Mouse (Mus musculus): ENCODE measurements at regions not wholly inside any gene's neighbourhood (a gene's known extent, or its start where the extent isn't known, plus 50 kb on each side); places are given as distances from the start of the nearest gene placed in this dataset.

- Histone ChIP-seq H3K4me2 (ENCODE audit: low read length) (no peak overlapping the region), H3K4me1 (ENCODE audit: control insufficient read depth, insufficient read depth, low read length) (no peaks in the 10 kb centered on the region), H3K9ac (replicated peaks; ENCODE audit: low read length) (no peak overlapping the region), H3K4me3 (replicated peaks; ENCODE audit: low read depth, low read length) (no peak overlapping the region), H3K27me3 (ENCODE audit: control insufficient read depth, insufficient read depth, low read length) (no peaks in the 10 kb centered on the region), H3K27ac (replicated peaks; ENCODE audit: low read depth, low read length) (no peak overlapping the region), H3K36me3 (ENCODE audit: control insufficient read depth, insufficient read depth, low read length) (no peaks in the 10 kb centered on the region), H3K9me3 (ENCODE audit: control insufficient read depth, low read length) (no peaks in the 10 kb centered on the region)
- no peak for ATAC-seq (ENCODE audit: low FRiP score, low TSS enrichment)
- DNase-seq: no peak
- 86% methylated on average over 3 of the region's 3 CpGs for WGBS
Observed at GRCm38 (mm10) chr15:60132701-60133100, 116.3 kb upstream of the 4933412E24Rik start.

DNA sequence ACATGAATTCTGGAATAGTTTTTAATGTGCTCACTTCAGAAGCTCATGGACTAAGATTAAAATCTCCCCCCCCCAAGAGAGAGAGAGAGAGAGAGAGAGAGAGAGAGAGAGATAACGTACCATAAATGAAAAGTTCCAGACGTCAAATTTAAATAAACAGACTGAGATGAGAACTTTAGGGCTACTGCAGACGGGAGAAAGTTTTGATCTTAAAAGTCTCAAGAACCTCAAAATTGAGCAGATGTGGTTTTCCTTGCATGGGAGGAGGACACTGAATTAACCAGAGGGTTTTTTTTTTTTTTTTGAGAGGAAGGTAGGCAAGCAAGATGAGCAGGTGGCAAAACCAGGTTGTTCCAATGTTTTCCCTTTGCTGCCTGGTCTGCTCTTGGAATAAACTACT is 108.0 kb upstream of the 4933412E24Rik start:
- no peak overlapping the region for H3K9ac ChIP-seq (replicated peaks; ENCODE audit: low read length)
- H3K9me3 ChIP-seq (ENCODE audit: control insufficient read depth, low read length): no peaks in the 10 kb centered on the region
- H3K4me1 ChIP-seq (ENCODE audit: control insufficient read depth, insufficient read depth, low read length): no peaks in the 10 kb centered on the region
- H3K4me2 ChIP-seq (ENCODE audit: low read length): no peak overlapping the region
- no peaks in the 10 kb centered on the region for H3K27me3 ChIP-seq (ENCODE audit: control insufficient read depth, insufficient read depth, low read length)
- DNase-seq (no peak), ATAC-seq (ENCODE audit: low FRiP score, low TSS enrichment) (no peak)
- 86% methylated on average over 3 of the region's 3 CpGs for WGBS
- H3K36me3 ChIP-seq (ENCODE audit: control insufficient read depth, insufficient read depth, low read length): no peaks in the 10 kb centered on the region
- H3K4me3 ChIP-seq (replicated peaks; ENCODE audit: low read depth, low read length): no peak overlapping the region
- H3K27ac ChIP-seq (replicated peaks; ENCODE audit: low read depth, low read length): no peak overlapping the region

DNA sequence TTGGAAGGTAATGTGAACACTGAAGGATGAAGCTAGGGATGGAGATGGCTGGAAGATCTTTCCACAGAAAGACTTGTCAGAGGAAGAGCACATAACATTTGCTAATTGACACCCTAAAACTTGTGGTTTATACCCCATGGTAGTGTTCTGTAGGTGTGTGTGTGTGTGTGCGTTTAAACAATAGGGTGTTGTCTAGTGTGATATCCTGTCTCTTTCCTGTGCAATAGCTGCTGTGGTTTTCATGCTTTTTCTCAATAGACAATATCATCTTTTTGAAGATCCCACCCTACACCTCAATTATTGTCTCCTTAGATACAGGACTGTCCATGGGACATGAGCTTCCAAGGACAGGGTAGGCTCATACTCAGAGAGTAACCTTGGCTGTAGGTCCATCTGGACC is 103.5 kb upstream of the 4933412E24Rik start:
- Histone ChIP-seq H3K4me2 (ENCODE audit: low read length) (no peak overlapping the region), H3K9ac (replicated peaks; ENCODE audit: low read length) (no peak overlapping the region), H3K4me3 (replicated peaks; ENCODE audit: low read depth, low read length) (no peak overlapping the region), H3K4me1 (ENCODE audit: control insufficient read depth, insufficient read depth, low read length) (no peaks in the 10 kb centered on the region), H3K27me3 (ENCODE audit: control insufficient read depth, insufficient read depth, low read length) (no peaks in the 10 kb centered on the region), H3K9me3 (ENCODE audit: control insufficient read depth, low read length) (no peaks in the 10 kb centered on the region), H3K36me3 (ENCODE audit: control insufficient read depth, insufficient read depth, low read length) (no peaks in the 10 kb centered on the region), H3K27ac (replicated peaks; ENCODE audit: low read depth, low read length) (no peak overlapping the region)
- DNase-seq (no peak), ATAC-seq (ENCODE audit: low FRiP score, low TSS enrichment) (no peak)
- 88% methylated on average over 1 of the region's 1 CpGs for WGBS

- H3K4me1 ChIP-seq (ENCODE audit: control insufficient read depth, insufficient read depth, low read length): no peaks in the 10 kb centered on the region
- H3K4me3 ChIP-seq (replicated peaks; ENCODE audit: low read depth, low read length): no peak overlapping the region
- H3K27me3 ChIP-seq (ENCODE audit: control insufficient read depth, insufficient read depth, low read length): no peaks in the 10 kb centered on the region
- no peaks in the 10 kb centered on the region for H3K36me3 ChIP-seq (ENCODE audit: control insufficient read depth, insufficient read depth, low read length)
- DNase-seq (no peak), ATAC-seq (ENCODE audit: low FRiP score, low TSS enrichment) (no peak)
- no peak overlapping the region for H3K9ac ChIP-seq (replicated peaks; ENCODE audit: low read length)
- H3K9me3 ChIP-seq (ENCODE audit: control insufficient read depth, low read length): no peaks in the 10 kb centered on the region
- no peak overlapping the region for H3K27ac ChIP-seq (replicated peaks; ENCODE audit: low read depth, low read length)
- no peak overlapping the region for H3K4me2 ChIP-seq (ENCODE audit: low read length)
- 89% methylated on average over 3 of the region's 3 CpGs for WGBS
Observed at GRCm38 (mm10) chr15:60111885-60112284, 95.5 kb upstream of the 4933412E24Rik start.

- WGBS: 76% methylated on average over 4 of the region's 4 CpGs
- DNase-seq: no peak
- no peaks in the 10 kb centered on the region for H3K4me1 ChIP-seq (ENCODE audit: control insufficient read depth, insufficient read depth, low read length)
Observed at GRCm38 (mm10) chr15:60111046-60111445, 94.6 kb upstream of the 4933412E24Rik start.

DNA sequence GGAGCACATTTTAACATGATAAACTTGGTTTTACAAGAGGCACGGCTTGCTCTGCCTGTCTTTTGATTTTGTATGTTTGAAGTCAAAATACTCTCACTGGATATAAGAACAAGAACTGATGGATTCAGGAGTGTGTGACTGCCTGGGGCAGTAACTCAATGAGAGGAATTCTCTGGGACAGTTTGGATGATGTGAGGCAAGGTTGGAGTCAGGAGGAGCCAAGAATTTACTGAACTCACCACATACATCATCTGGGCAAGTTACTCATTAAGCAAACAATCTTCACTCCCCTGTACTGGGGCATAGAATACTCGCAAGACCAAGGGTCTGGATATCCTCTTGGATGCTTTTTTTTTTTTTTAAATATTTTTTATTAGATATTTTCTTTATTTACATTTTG is 87.7 kb upstream of the 4933412E24Rik start:
- H3K27ac ChIP-seq (replicated peaks; ENCODE audit: low read depth, low read length): no peak overlapping the region
- H3K4me3 ChIP-seq (replicated peaks; ENCODE audit: low read depth, low read length): no peak overlapping the region
- H3K4me2 ChIP-seq (ENCODE audit: low read length): no peak overlapping the region
- no peaks in the 10 kb centered on the region for H3K9me3 ChIP-seq (ENCODE audit: control insufficient read depth, low read length)
- no peaks in the 10 kb centered on the region for H3K36me3 ChIP-seq (ENCODE audit: control insufficient read depth, insufficient read depth, low read length)
- H3K4me1 ChIP-seq (ENCODE audit: control insufficient read depth, insufficient read depth, low read length): no peaks in the 10 kb centered on the region
- DNase-seq (no peak), ATAC-seq (ENCODE audit: low FRiP score, low TSS enrichment) (no peak)
- H3K9ac ChIP-seq (replicated peaks; ENCODE audit: low read length): no peak overlapping the region
- WGBS: 84% methylated on average over 2 of the region's 2 CpGs
- H3K27me3 ChIP-seq (ENCODE audit: control insufficient read depth, insufficient read depth, low read length): no peaks in the 10 kb centered on the region

More at GRCm38 (mm10) chr15:60111046-60111445, 94.6 kb upstream of the 4933412E24Rik start:
- no peaks in the 10 kb centered on the region for H3K36me3 ChIP-seq (ENCODE audit: control insufficient read depth, insufficient read depth, low read length)
- no peak overlapping the region for H3K27ac ChIP-seq (replicated peaks; ENCODE audit: low read depth, low read length)
- no peaks in the 10 kb centered on the region for H3K27me3 ChIP-seq (ENCODE audit: control insufficient read depth, insufficient read depth, low read length)
- ATAC-seq (ENCODE audit: low FRiP score, low TSS enrichment): no peak
- no peak overlapping the region for H3K9ac ChIP-seq (replicated peaks; ENCODE audit: low read length)
- H3K9me3 ChIP-seq (ENCODE audit: control insufficient read depth, low read length): no peaks in the 10 kb centered on the region
- no peak overlapping the region for H3K4me2 ChIP-seq (ENCODE audit: low read length)
- no peak overlapping the region for H3K4me3 ChIP-seq (replicated peaks; ENCODE audit: low read depth, low read length)

DNA sequence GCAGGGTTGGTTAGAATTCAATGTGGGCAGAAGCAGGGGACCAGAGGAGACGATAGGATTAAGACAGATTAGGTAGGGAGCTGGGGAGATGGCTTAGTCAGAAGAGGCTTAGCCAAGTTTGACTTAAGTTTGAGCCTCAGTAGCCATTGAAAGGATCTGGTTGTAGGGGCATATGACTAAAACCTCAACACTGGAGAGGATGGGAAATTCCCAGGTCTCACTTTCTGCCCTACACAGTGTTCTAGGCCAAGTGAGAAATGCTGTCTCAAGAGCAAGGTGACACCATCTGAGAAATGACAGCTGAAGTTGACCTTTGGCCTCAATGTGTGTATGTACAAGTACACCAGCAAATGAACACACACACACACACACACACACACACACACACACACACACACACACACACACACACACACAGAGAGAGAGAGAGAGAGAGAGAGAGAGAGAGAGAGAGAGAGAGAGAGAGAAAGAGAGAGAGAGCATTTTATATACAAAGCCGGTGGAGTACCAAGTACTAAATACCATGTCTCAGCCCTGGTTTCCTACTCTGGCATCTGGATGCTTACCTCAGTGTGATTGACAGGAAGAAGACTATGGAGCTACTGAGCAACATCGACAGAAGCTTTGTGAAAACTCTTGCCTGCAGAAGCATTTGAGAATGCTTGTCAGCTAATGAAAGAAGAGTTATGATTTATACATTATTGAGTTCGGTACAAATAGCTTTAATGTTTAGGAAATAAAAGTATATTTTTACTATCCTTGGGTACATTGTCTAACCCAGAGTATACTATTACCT is 85.3 kb upstream of the 4933412E24Rik start:
- 79% methylated on average over 4 of the region's 4 CpGs for WGBS
- ATAC-seq (ENCODE audit: low FRiP score, low TSS enrichment) (no peak), DNase-seq (no peak)
- no peak overlapping the region for H3K4me2 ChIP-seq (ENCODE audit: low read length)
- no peaks in the 10 kb centered on the region for H3K27me3 ChIP-seq (ENCODE audit: control insufficient read depth, insufficient read depth, low read length)
- no peak overlapping the region for H3K27ac ChIP-seq (replicated peaks; ENCODE audit: low read depth, low read length)
- H3K4me1 ChIP-seq (ENCODE audit: control insufficient read depth, insufficient read depth, low read length): no peaks in the 10 kb centered on the region
- H3K9me3 ChIP-seq (ENCODE audit: control insufficient read depth, low read length): no peaks in the 10 kb centered on the region
- H3K9ac ChIP-seq (replicated peaks; ENCODE audit: low read length): no peak overlapping the region
- no peak overlapping the region for H3K4me3 ChIP-seq (replicated peaks; ENCODE audit: low read depth, low read length)
- H3K36me3 ChIP-seq (ENCODE audit: control insufficient read depth, insufficient read depth, low read length): no peaks in the 10 kb centered on the region

DNA sequence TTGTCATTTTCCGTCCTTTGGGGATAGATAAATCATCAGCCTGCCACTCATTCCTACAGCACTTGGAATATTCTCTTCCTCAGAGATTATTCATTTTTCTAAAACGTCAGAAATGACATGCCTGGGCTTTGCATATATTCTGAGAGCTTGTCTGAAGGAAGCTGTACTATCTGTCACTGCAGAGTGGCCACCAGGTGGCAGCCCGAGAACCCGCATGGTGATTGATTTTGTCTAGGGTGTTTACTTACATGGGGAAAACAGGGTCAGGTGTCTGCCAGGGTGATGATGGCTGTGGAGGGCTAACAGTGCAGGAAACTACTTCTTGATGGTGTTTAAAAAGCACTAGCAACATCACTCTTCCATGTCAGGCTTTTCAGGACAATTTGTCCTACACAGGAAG is 80.7 kb upstream of the 4933412E24Rik start:
- Histone ChIP-seq H3K4me2 (ENCODE audit: low read length) (no peak overlapping the region), H3K36me3 (ENCODE audit: control insufficient read depth, insufficient read depth, low read length) (no peaks in the 10 kb centered on the region), H3K27ac (replicated peaks; ENCODE audit: low read depth, low read length) (no peak overlapping the region), H3K27me3 (ENCODE audit: control insufficient read depth, insufficient read depth, low read length) (no peaks in the 10 kb centered on the region), H3K4me1 (ENCODE audit: control insufficient read depth, insufficient read depth, low read length) (no peaks in the 10 kb centered on the region), H3K9ac (replicated peaks; ENCODE audit: low read length) (no peak overlapping the region), H3K9me3 (ENCODE audit: control insufficient read depth, low read length) (no peaks in the 10 kb centered on the region), H3K4me3 (replicated peaks; ENCODE audit: low read depth, low read length) (no peak overlapping the region)
- 14% methylated on average over 4 of the region's 4 CpGs for WGBS
- DNase-seq: peak; percentile 85
- peak; percentile 84 for ATAC-seq (ENCODE audit: low FRiP score, low TSS enrichment)

DNA sequence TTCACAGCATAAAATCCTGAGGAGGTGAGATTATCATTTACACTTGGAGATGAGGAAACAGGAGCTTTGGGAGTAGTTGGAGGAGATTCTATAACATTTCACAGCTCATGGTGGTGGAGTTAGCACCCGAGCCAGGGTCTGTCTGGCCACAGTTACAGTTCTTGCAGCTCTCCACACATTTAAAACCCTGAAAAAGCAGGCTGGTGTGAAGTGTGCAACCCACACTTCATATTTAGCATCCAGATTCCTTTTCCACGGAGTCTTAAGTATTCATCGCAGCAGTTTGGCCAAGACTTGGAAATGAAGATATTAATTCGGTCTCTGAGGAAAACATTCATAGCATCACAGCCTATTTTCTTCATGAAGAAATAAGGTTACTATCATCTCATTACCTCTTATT is 79.7 kb upstream of the 4933412E24Rik start:
- Histone ChIP-seq H3K27me3 (ENCODE audit: control insufficient read depth, insufficient read depth, low read length) (no peaks in the 10 kb centered on the region), H3K36me3 (ENCODE audit: control insufficient read depth, insufficient read depth, low read length) (no peaks in the 10 kb centered on the region), H3K4me1 (ENCODE audit: control insufficient read depth, insufficient read depth, low read length) (no peaks in the 10 kb centered on the region), H3K9ac (replicated peaks; ENCODE audit: low read length) (no peak overlapping the region), H3K9me3 (ENCODE audit: control insufficient read depth, low read length) (no peaks in the 10 kb centered on the region), H3K27ac (replicated peaks; ENCODE audit: low read depth, low read length) (no peak overlapping the region), H3K4me2 (ENCODE audit: low read length) (no peak overlapping the region), H3K4me3 (replicated peaks; ENCODE audit: low read depth, low read length) (no peak overlapping the region)
- DNase-seq: no peak
- WGBS: 93% methylated on average over 4 of the region's 4 CpGs
- ATAC-seq (ENCODE audit: low FRiP score, low TSS enrichment): no peak

Data from midbrain, embryonic 14.5 days (tissue).